Mouse (Mus musculus): ENCODE data around the gene Letmd1. TPM values are rescaled to one million over a fixed set of nuclear protein-coding genes. Genes with fewer than 3 reads are reported as not detected.
"Not testable (repeated sequence)": the region's sequence is repeated elsewhere in the genome, so short reads cannot be mapped to it uniquely, and the experiment has no call there.

The Letmd1 gene
- total and polyA plus RNA-seq, 3 experiments = 28.4 to 60.8 (median 55.7) TPM

DNA sequence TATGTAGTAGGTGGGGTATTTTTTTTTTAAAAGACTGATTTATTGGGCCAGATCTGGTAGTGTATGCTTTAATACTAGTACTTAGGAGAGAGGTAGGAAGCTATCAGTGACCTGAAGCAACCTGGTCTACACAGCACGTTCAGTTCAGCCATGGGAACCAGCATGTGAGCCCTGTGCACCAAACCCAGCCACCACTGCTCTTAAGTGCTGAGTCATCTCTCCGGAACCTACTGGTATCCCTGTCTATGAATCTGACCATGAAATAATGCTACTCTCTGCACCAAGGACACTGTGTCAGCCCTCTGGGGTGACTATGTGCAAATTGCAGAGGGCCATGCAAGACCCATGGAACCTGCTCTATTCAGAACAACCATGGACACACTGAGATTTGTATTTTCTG, 18.2 kb downstream of the Letmd1 start:
- no peak for DNase-seq (ENCODE audit: low spot score)
- Histone ChIP-seq H3K36me3 (replicated peaks) (peaks cover 67% of the 10 kb centered on the region), H3K9me3 (replicated peaks) (no peaks in the 10 kb centered on the region), H3K4me1 (ENCODE audit: insufficient read depth, low read depth, low read length) (peaks cover 13% of the 10 kb centered on the region), H3K27me3 (ENCODE audit: insufficient read depth, low read length) (no peaks in the 10 kb centered on the region), H3K4me3 (ENCODE audit: low read depth, low read length) (no peak overlapping the region)
- TF ChIP-seq CTCF (IDR thresholded peaks at IDR 0.05; ENCODE audit: low read depth, low read length) (no peak), POLR2AphosphoS5 (IDR thresholded peaks at IDR 0.05; ENCODE audit: insufficient replicate concordance, low read depth, low read length) (no peak), GATA2 (IDR thresholded peaks at IDR 0.05; ENCODE audit: borderline replicate concordance, low read depth, low read length) (no peak), GATA1 (IDR thresholded peaks at IDR 0.05; ENCODE audit: borderline replicate concordance, low read length) (no peak), TAL1 (conservative IDR thresholded peaks at IDR 0.05; ENCODE audit: low read depth, low read length) (no peak)
- no peak for ATAC-seq (ENCODE audit: extremely low read depth, insufficient number of reproducible peaks, low FRiP score, poor library complexity, severe bottlenecking)

DNA sequence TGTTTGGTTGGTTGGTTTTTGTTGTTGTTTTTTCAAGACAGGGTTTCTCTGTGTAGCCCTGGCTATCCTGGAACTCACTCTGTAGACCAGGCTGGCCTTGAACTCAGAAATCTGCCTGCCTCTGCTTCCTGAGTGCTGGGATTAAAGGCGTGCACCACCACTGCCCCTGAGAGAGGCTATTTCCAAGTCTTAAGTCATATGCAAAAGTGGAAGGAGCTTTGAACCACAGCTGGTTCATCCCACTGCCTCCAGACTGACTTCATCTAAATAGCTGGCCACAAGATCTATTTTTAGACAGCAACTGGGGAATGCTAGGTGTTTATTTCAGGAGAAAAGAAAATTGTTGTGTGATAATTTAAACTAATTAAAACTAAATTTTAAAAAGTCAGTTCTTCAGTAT, 19.5 kb downstream of the Letmd1 start:
- not testable (repeated sequence) for DNase-seq (ENCODE audit: low spot score)
- H3K36me3 ChIP-seq (replicated peaks) = peaks cover 55% of the 10 kb centered on the region

DNA sequence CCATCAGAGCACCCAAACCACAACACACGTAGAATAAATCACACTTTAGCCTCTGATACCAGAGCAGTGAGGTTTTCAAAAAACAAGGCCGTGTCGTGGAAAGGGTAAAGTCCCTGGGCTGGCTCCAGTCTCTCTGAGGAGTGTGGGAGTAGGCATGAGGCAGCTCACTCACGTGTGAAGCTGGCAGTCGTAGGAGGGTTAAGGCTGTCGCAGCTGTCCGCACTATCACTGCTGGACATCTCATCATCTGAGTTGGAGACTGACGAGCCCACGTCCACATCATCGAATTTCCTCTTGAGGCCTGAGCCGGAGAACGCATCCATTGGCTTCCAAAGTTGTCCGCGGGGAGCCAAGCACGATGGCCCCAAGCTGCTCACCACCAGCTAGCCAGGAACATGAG, 20.4 kb downstream of the Letmd1 start:
- no peak for ATAC-seq (ENCODE audit: extremely low read depth, insufficient number of reproducible peaks, low FRiP score, poor library complexity, severe bottlenecking)
- peaks cover under 1% of the 10 kb centered on the region; the same call in 1 of the 2 replicates for H3K27me3 ChIP-seq (ENCODE audit: insufficient read depth, low read length)
- H3K36me3 ChIP-seq (replicated peaks) = peaks cover 46% of the 10 kb centered on the region
- no peaks in the 10 kb centered on the region for H3K9me3 ChIP-seq (replicated peaks)
- no peak for DNase-seq (ENCODE audit: low spot score)
- TF ChIP-seq TAL1 (conservative IDR thresholded peaks at IDR 0.05; ENCODE audit: low read depth, low read length) (no peak), CTCF (IDR thresholded peaks at IDR 0.05; ENCODE audit: low read depth, low read length) (no peak), GATA2 (IDR thresholded peaks at IDR 0.05; ENCODE audit: borderline replicate concordance, low read depth, low read length) (no peak), GATA1 (IDR thresholded peaks at IDR 0.05; ENCODE audit: borderline replicate concordance, low read length) (no peak), POLR2AphosphoS5 (IDR thresholded peaks at IDR 0.05; ENCODE audit: insufficient replicate concordance, low read depth, low read length) (no peak)
- H3K4me3 ChIP-seq (ENCODE audit: low read depth, low read length) = no peak overlapping the region
- peaks cover 25% of the 10 kb centered on the region for H3K4me1 ChIP-seq (ENCODE audit: insufficient read depth, low read depth, low read length)

More for the DNA sequence above, 19.5 kb downstream of the Letmd1 start:
- H3K4me1 ChIP-seq (ENCODE audit: insufficient read depth, low read depth, low read length) = peaks cover 18% of the 10 kb centered on the region
- not testable (repeated sequence) for H3K27me3 ChIP-seq (ENCODE audit: insufficient read depth, low read length); ATAC-seq (ENCODE audit: extremely low read depth, insufficient number of reproducible peaks, low FRiP score, poor library complexity, severe bottlenecking); H3K9me3 ChIP-seq (replicated peaks); H3K4me3 ChIP-seq (ENCODE audit: low read depth, low read length)

DNA sequence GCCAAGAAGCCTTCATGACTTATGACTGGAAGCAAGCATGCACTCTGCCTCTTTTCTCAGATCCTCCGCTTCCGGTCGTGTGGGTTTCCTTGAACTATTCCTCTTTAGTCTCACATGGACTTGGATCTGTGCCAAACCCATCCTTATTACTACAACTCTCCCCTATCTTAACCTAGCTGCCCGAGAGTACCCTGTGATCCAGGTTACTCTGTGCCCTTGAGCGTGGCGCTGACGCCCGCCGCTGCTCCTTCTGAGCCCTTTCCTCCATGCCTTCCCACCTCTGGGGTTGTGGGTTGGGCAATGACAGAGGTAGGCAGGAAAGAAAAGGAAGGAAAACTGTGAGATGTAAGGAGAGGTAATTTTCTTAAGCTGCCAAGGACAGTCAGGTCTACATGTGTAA, 23.1 kb downstream of the Letmd1 start:
- no peaks in the 10 kb centered on the region for H3K9me3 ChIP-seq (replicated peaks)
- peaks cover 22% of the 10 kb centered on the region for H3K36me3 ChIP-seq (replicated peaks)
- TF ChIP-seq GATA2 (IDR thresholded peaks at IDR 0.05; ENCODE audit: borderline replicate concordance, low read depth, low read length) (no peak), POLR2AphosphoS5 (IDR thresholded peaks at IDR 0.05; ENCODE audit: insufficient replicate concordance, low read depth, low read length) (no peak), TAL1 (conservative IDR thresholded peaks at IDR 0.05; ENCODE audit: low read depth, low read length) (no peak), GATA1 (IDR thresholded peaks at IDR 0.05; ENCODE audit: borderline replicate concordance, low read length) (no peak), CTCF (IDR thresholded peaks at IDR 0.05; ENCODE audit: low read depth, low read length) (no peak)
- H3K4me1 ChIP-seq (ENCODE audit: insufficient read depth, low read depth, low read length) = peaks cover 33% of the 10 kb centered on the region
- H3K4me3 ChIP-seq (ENCODE audit: low read depth, low read length) = no peak overlapping the region
- peaks cover 3% of the 10 kb centered on the region; the same call in 1 of the 2 replicates for H3K27me3 ChIP-seq (ENCODE audit: insufficient read depth, low read length)
- no peak for ATAC-seq (ENCODE audit: extremely low read depth, insufficient number of reproducible peaks, low FRiP score, poor library complexity, severe bottlenecking)
- DNase-seq (ENCODE audit: low spot score) = no peak

DNA sequence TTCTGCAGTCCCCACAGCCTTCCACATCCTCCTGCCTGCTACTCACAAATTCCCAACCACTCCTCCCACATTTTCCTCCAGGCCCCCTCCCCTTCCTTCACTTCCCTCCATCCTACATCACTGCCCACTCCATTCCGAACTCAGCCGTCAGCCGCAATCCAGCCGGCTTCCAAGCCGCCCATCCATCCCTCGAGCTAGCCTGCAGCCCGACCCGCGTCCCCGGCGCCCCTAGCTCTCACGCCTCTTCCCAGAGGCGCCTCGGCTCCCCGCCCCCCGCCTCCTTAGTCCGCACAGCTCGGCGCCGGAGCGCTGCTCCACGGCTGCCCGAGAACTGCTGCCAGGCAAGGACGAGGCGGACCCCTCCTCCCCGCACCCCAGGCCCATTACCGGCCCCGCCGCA, 25.8 kb downstream of the Letmd1 start:
- no peak for ATAC-seq (ENCODE audit: extremely low read depth, insufficient number of reproducible peaks, low FRiP score, poor library complexity, severe bottlenecking)

DNA sequence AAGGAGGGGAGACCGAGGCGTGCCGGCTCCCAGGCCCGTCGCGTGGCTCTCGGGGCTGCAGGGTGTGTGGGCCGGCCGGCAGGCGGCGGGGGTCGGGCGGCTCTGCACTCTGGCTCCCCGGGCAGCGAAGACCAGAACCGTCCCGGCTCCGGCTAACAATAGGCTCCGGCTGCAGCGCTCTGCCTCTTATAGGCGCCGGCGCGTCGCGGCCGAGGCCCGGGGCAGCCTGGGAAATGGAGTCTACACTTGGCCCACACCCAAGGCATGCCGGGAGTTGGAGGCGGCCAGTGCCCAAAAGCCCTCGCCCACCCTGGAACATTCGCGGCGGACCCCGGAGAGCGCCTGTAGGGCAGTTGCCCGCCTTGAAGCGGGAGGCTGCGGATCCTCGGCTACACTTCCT, 26.3 kb downstream of the Letmd1 start, which contains the start of gene Csrnp2:
TSS of gene Csrnp2 (minus strand) at position 387 of the 400 bp plus-strand sequence.
- Histone ChIP-seq H3K9me3 (replicated peaks) (no peaks in the 10 kb centered on the region), H3K27me3 (ENCODE audit: insufficient read depth, low read length) (peaks cover 3% of the 10 kb centered on the region; the same call in 1 of the 2 replicates), H3K36me3 (replicated peaks) (peaks cover 2% of the 10 kb centered on the region), H3K4me3 (ENCODE audit: low read depth, low read length) (peak within 1 kb of the TSS; percentile 77), H3K4me1 (ENCODE audit: insufficient read depth, low read depth, low read length) (peaks cover 31% of the 10 kb centered on the region)
- TF ChIP-seq GATA1 (IDR thresholded peaks at IDR 0.05; ENCODE audit: borderline replicate concordance, low read length) = no peak
- no peak for TF ChIP-seq GATA2 (IDR thresholded peaks at IDR 0.05; ENCODE audit: borderline replicate concordance, low read depth, low read length)
- no peak for TF ChIP-seq POLR2AphosphoS5 (IDR thresholded peaks at IDR 0.05; ENCODE audit: insufficient replicate concordance, low read depth, low read length)
- TF ChIP-seq TAL1 (conservative IDR thresholded peaks at IDR 0.05; ENCODE audit: low read depth, low read length) = no peak
- TF ChIP-seq CTCF (IDR thresholded peaks at IDR 0.05; ENCODE audit: low read depth, low read length) = no peak
- DNase-seq (ENCODE audit: low spot score) = peak; percentile 86
- peak; percentile 87 for ATAC-seq (ENCODE audit: extremely low read depth, insufficient number of reproducible peaks, low FRiP score, poor library complexity, severe bottlenecking)

More for the DNA sequence above, 25.8 kb downstream of the Letmd1 start:
- Histone ChIP-seq H3K4me3 (ENCODE audit: low read depth, low read length) (peak overlapping the region; percentile 77), H3K36me3 (replicated peaks) (peaks cover 2% of the 10 kb centered on the region), H3K9me3 (replicated peaks) (no peaks in the 10 kb centered on the region), H3K4me1 (ENCODE audit: insufficient read depth, low read depth, low read length) (peaks cover 31% of the 10 kb centered on the region), H3K27me3 (ENCODE audit: insufficient read depth, low read length) (peaks cover 3% of the 10 kb centered on the region; the same call in 1 of the 2 replicates)
- DNase-seq (ENCODE audit: low spot score) = no peak
- TF ChIP-seq GATA1 (IDR thresholded peaks at IDR 0.05; ENCODE audit: borderline replicate concordance, low read length) (no peak), CTCF (IDR thresholded peaks at IDR 0.05; ENCODE audit: low read depth, low read length) (no peak), GATA2 (IDR thresholded peaks at IDR 0.05; ENCODE audit: borderline replicate concordance, low read depth, low read length) (no peak), POLR2AphosphoS5 (IDR thresholded peaks at IDR 0.05; ENCODE audit: insufficient replicate concordance, low read depth, low read length) (no peak), TAL1 (conservative IDR thresholded peaks at IDR 0.05; ENCODE audit: low read depth, low read length) (no peak)

DNA sequence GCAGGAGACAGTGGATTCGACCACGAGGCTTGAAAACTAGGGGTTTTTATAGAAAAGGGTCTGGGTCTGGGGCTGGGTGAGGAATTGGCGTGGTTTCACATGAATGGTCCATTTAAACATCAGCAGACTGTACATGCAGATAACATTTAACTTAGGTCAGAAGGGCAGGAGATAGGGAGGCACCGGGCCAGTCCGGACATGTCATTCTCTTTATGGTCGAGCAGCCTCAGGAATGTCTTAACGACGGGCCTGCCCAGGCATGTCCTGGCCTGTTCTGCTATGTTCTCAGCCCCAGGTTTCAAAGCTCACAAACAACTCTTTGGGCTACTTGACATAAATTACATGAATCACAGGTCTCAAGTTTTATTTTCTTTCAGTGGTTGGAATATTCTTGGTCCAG, 30.7 kb downstream of the Letmd1 start:
- H3K4me1 ChIP-seq (ENCODE audit: insufficient read depth, low read depth, low read length) = peaks cover 11% of the 10 kb centered on the region
- not testable (repeated sequence) for H3K9me3 ChIP-seq (replicated peaks); DNase-seq (ENCODE audit: low spot score); H3K36me3 ChIP-seq (replicated peaks); H3K4me3 ChIP-seq (ENCODE audit: low read depth, low read length); ATAC-seq (ENCODE audit: extremely low read depth, insufficient number of reproducible peaks, low FRiP score, poor library complexity, severe bottlenecking); H3K27me3 ChIP-seq (ENCODE audit: insufficient read depth, low read length)

Measured in G1E (cell line).